Mouse (Mus musculus) retina, postnatal 7 days (tissue): ENCODE results near the gene Rnf180.
"Not testable (repeated sequence)": the region's sequence is repeated elsewhere in the genome, so short reads cannot be mapped to it uniquely, and the experiment has no call there.

ENCODE experiments used
- DNase-seq: peaks from one replicate; pipeline ENCODE4 v3.0.0-alpha.2; 2012; ENCODE audit warnings: low read depth, low spot score

Rnf180 gene

GRCm38 (mm10) chr13:105294715-105295114, at the start of gene Rnf180:
Rnf180 (minus strand) TSS chr13:105294815.
- no peak for DNase-seq

GRCm38 (mm10) chr13:105331199-105331968, 36.8 kb upstream of the Rnf180 start:
- no peak for DNase-seq

- DNase-seq = no peak
These were observed 32.3 kb upstream of the Rnf180 start for GRCm38 (mm10) chr13:105326946-105327345.

- no peak for DNase-seq
These were observed 22.3 kb upstream of the Rnf180 start for GRCm38 (mm10) chr13:105316926-105317325.

- DNase-seq = no peak
These were observed 21.4 kb upstream of the Rnf180 start for GRCm38 (mm10) chr13:105316009-105316408.

- DNase-seq = no peak
These were observed 18.1 kb upstream of the Rnf180 start for GRCm38 (mm10) chr13:105312763-105313162.

DNA sequence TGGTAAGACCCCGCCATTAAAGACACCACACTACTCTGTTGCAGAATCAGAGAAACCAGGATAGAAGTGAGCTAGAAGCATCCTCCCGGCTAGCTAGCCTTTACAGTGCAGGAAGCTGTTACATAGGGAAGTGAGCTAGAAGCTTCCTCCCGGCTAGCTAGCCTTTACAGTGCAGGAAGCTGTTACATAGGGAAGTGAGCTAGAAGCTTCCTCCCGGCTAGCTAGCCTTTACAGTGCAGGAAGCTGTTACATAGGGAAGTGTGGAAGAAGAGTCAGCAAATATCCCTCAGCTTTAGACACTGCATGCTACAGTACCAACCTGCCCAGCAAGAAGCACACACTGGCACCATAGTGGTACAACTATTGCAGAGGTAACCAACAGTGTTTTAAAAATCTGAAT, 15.9 kb upstream of the Rnf180 start:
- not testable (repeated sequence) for DNase-seq

GRCm38 (mm10) chr13:105305513-105305912, 10.9 kb upstream of the Rnf180 start:
- DNase-seq = no peak

- DNase-seq = no peak
These were observed 9.4 kb upstream of the Rnf180 start for GRCm38 (mm10) chr13:105304054-105304453.

DNA sequence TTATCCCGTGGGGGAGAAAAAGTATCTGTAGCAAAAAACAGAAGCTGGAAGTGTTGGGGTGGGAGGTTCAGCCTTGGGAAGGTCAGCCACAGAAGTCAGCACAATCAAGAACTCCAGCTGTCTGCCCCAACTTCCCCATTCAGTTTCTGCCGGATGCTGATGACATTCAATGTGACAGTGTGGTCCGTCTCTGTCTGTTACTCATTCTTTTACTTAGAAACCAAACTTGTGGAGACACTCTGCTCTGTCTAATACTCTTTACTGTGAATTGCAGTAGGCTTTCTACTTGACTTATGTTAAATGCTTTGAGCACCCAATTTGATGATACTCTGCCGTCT, 5.4 kb upstream of the Rnf180 start:
- DNase-seq = no peak

GRCm38 (mm10) chr13:105299162-105300008, 4.8 kb upstream of the Rnf180 start:
- DNase-seq = no peak

GRCm38 (mm10) chr13:105293781-105294667, 591 bp downstream of the Rnf180 start:
- peak; percentile 54 for DNase-seq

- no peak for DNase-seq
These were observed 2.8 kb downstream of the Rnf180 start for GRCm38 (mm10) chr13:105291816-105292215.

- no peak for DNase-seq
These were observed 4.0 kb downstream of the Rnf180 start for GRCm38 (mm10) chr13:105290594-105290993.

- DNase-seq = no peak
These were observed 4.6 kb downstream of the Rnf180 start for GRCm38 (mm10) chr13:105290021-105290420.

- no peak for DNase-seq
These were observed 15.1 kb downstream of the Rnf180 start for GRCm38 (mm10) chr13:105279397-105280018.

GRCm38 (mm10) chr13:105270394-105271094, 24.1 kb downstream of the Rnf180 start:
- no peak for DNase-seq

DNA sequence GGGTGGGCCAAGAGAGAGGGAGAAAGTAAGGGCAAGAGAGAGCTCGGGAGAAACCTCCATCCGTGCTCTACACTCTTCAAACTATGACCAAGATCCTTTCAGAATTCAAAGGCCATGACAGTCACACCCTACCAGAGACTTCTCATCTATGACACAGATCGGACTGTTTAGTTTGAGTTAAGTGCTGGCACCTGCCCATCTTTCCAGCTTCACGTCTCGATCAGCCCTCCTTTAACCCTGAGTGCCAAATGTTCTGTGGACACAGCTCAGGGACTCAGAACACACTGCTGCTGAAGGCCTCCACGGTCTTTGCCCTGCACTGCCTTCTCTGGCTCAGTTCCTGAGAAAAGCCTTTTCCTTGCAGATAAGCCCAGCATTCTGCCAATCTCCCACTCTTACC, 27.2 kb downstream of the Rnf180 start:
- no peak for DNase-seq

- peak; percentile 32 for DNase-seq
These were observed 27.9 kb downstream of the Rnf180 start for GRCm38 (mm10) chr13:105266746-105267145.

- DNase-seq = no peak
These were observed 37.7 kb downstream of the Rnf180 start for GRCm38 (mm10) chr13:105256757-105257433.
